Mouse (Mus musculus) midbrain, embryonic 11.5 days (tissue): Measurements from ENCODE around the gene Cdrt4. TPM values are rescaled to one million over a fixed set of nuclear protein-coding genes. Genes with fewer than 3 reads are reported as not detected.

Source experiments
- ATAC-seq: fragments of 200-750 bp; cut with Nextera tagmentation; 2 replicates; pipeline ENCODE4 v1.8.0; 2017; ENCODE audit warnings: moderate TSS enrichment, moderate library complexity; ENCODE audit not compliant: low FRiP score
- DNase-seq: peaks from one replicate; pipeline ENCODE4 v3.0.0; 2015; ENCODE audit warnings: low spot score; ENCODE audit errors: missing footprints
- H3K27ac ChIP-seq: fragments of 300-500 bp; sonication (generic); 2 replicates; pipeline ENCODE4 v1.5.1; 2014; ENCODE audit warnings: low read depth, low read length
- H3K27me3 ChIP-seq: fragments of 300-500 bp; sonication (generic); 2 replicates; pipeline ENCODE4 v1.6.1; 2014; ENCODE audit warnings: mild to moderate bottlenecking, low read length, moderate library complexity, mixed read lengths; ENCODE audit not compliant: control insufficient read depth, insufficient read depth
- H3K36me3 ChIP-seq: fragments of 300-500 bp; sonication (generic); 2 replicates; pipeline ENCODE4 v1.6.1; 2014; ENCODE audit warnings: mild to moderate bottlenecking, low read length, moderate library complexity, mixed read lengths; ENCODE audit not compliant: control insufficient read depth, insufficient read depth
- H3K4me1 ChIP-seq: fragments of 300-500 bp; sonication (generic); 2 replicates; pipeline ENCODE4 v1.6.1; 2014; ENCODE audit warnings: low read length; ENCODE audit not compliant: control insufficient read depth, insufficient read depth
- H3K4me2 ChIP-seq: fragments of 300-500 bp; sonication (generic); 2 replicates; pipeline ENCODE4 v1.6.1; 2014; ENCODE audit warnings: mild to moderate bottlenecking, moderate library complexity
- H3K4me3 ChIP-seq: fragments of 300-500 bp; sonication (generic); 2 replicates; pipeline ENCODE4 v1.5.1; 2014; ENCODE audit warnings: low read depth, low read length
- H3K9ac ChIP-seq: fragments of 300-500 bp; sonication (generic); 2 replicates; pipeline ENCODE4 v1.6.1; 2014; ENCODE audit warnings: low read length
- H3K9me3 ChIP-seq: fragments of 300-500 bp; sonication (generic); 2 replicates; pipeline ENCODE4 v1.6.1; 2016; ENCODE audit warnings: low read length; ENCODE audit not compliant: control insufficient read depth
- WGBS: fragments of 180-500 bp; shearing (Covaris S2); extraction: QIAGEN DNeasy Blood & Tissue Kit; methylation state at CpG from one replicate; pipeline ENCODE4 v1.1.7; 2014; 5-methylcytosine and 5-hydroxymethylcytosine counted together
- polyA plus RNA-seq: library from polyadenylated mRNA; unstranded; fragments of >200 nt; fragmentation: Nextera tagmentation; extraction: Ambion mirVana; gene quantifications from 2 replicates; pipeline ENCODE4 v1.2.1, GENCODE M21; 2014

Gene Cdrt4
- polyA plus RNA-seq, 1 experiment from 2014 or later = not detected

GRCm38 (mm10) chr11:63029721-63030120, 78.7 kb downstream of the Cdrt4 start:
- DNase-seq = no peak
- Histone ChIP-seq H3K9ac (no peak overlapping the region), H3K4me3 (no peak overlapping the region), H3K27ac (no peak overlapping the region), H3K36me3 (no peaks in the 10 kb centered on the region), H3K4me2 (no peak overlapping the region), H3K4me1 (peaks cover 2% of the 10 kb centered on the region; the same call in 1 of the 2 replicates), H3K27me3 (no peaks in the 10 kb centered on the region), H3K9me3 (no peaks in the 10 kb centered on the region)
- no peak for ATAC-seq
- 88% methylated on average over 6 of the region's 6 CpGs for WGBS

GRCm38 (mm10) chr11:63035420-63036211, 84.6 kb downstream of the Cdrt4 start:
- Histone ChIP-seq H3K36me3 (no peaks in the 10 kb centered on the region), H3K9me3 (no peaks in the 10 kb centered on the region), H3K4me3 (no peak overlapping the region), H3K27me3 (no peaks in the 10 kb centered on the region), H3K4me1 (no peaks in the 10 kb centered on the region), H3K9ac (no peak overlapping the region), H3K27ac (no peak overlapping the region), H3K4me2 (no peak overlapping the region)
- 86% methylated on average over 11 of the region's 11 CpGs for WGBS
- no peak for ATAC-seq
- no peak for DNase-seq

GRCm38 (mm10) chr11:63040002-63040661, 89.1 kb downstream of the Cdrt4 start:
- ATAC-seq = no peak
- no peak overlapping the region for H3K4me2 ChIP-seq
- WGBS = 74% methylated on average over 12 of the region's 12 CpGs

More at GRCm38 (mm10) chr11:63040002-63040661, 89.1 kb downstream of the Cdrt4 start:
- Histone ChIP-seq H3K9me3 (no peaks in the 10 kb centered on the region), H3K27me3 (no peaks in the 10 kb centered on the region), H3K36me3 (no peaks in the 10 kb centered on the region), H3K4me3 (no peak overlapping the region), H3K27ac (no peak overlapping the region), H3K9ac (no peak overlapping the region), H3K4me1 (no peaks in the 10 kb centered on the region)
- DNase-seq = no peak

Other genes with a start within 250 kb of the Cdrt4 start
- gene Zfp287, start 219.3 kb upstream of the Cdrt4 start, polyA plus RNA-seq = 12.4 and 14.9 TPM in 2 replicates
- gene Gm10428, start 198.1 kb upstream of the Cdrt4 start, polyA plus RNA-seq = not detected in 2 replicates
- gene Zfp286, start 161.7 kb upstream of the Cdrt4 start, polyA plus RNA-seq = 28.4 and 32.0 TPM in 2 replicates
- 3.9 and 4.4 TPM in 2 replicates for gene Trim16, start 131.0 kb upstream of the Cdrt4 start, polyA plus RNA-seq
- 0.45 and 0.63 TPM in 2 replicates for gene Fbxw10, start 104.1 kb upstream of the Cdrt4 start, polyA plus RNA-seq
- gene Tvp23b, start 71.7 kb upstream of the Cdrt4 start, polyA plus RNA-seq = 44.4 and 48.7 TPM in 2 replicates
- not detected in 2 replicates for gene Tekt3, start 110.5 kb downstream of the Cdrt4 start, polyA plus RNA-seq
- gene Pmp22, start 177.8 kb downstream of the Cdrt4 start, polyA plus RNA-seq = 34.9 and 39.7 TPM in 2 replicates